ENCODE assay signal across 24 mouse cellular contexts in the genomic region with DNA sequence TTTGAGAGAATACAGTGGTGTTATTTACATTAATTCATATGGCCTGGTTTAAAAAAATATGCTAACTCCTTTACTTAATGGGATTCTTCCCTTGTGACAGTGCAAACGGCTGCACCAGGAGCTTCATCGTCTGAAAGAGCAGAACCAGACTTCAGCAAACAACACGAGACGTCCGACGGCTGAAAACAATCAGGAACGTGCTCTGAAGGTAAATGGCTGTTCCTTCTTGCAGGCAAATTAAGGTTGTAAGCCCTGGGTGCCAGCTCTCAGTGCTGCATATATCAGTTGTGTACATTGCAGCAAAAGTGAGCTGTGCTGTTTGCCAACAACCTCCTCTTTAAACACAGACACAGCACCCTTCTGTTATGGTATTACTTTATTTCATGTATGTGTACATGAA.
"Had no signal": no experiment of that assay in that cellular context is flagged by ENCODE, and none has a peak within 500 bp of the region (broad histone marks: within the 10 kb centered on the region; RNA-seq: fewer than 3 reads in every experiment).

No protein-coding gene starts in this region.

- H3K9me3 ChIP-seq: heart, embryonic 13.5 days; heart, embryonic 15.5 days; hindbrain, embryonic 15.5 days; kidney, embryonic 15.5 days; limb, embryonic 13.5 days; limb, embryonic 15.5 days had no signal

- DNase-seq: gastrocnemius, postnatal 14 days; gastrocnemius, postnatal 36 days; heart, adult 11 months; heart, adult 2 months; heart, postnatal 14 days; heart, postnatal 36 days; kidney, adult 11 months; kidney, adult 2 months; kidney, adult 9 months; kidney, postnatal 14 days; kidney, postnatal 36 days; layer of hippocampus, adult 9-11 months; layer of hippocampus, postnatal 36 days; left cerebral cortex, postnatal 4 days had no signal

- ATAC-seq: hindbrain, postnatal 0 days; intestine, embryonic 16.5 days had no signal

- H3K27ac ChIP-seq: heart, adult 2 months; heart, embryonic 13.5 days; heart, embryonic 15.5 days; hindbrain, embryonic 15.5 days; hindbrain, postnatal 0 days; kidney, embryonic 15.5 days; kidney, postnatal 0 days; limb, embryonic 13.5 days; limb, embryonic 15.5 days had no signal

- H3K4me3 ChIP-seq: heart, adult 2 months; heart, embryonic 13.5 days; heart, embryonic 15.5 days; hindbrain, embryonic 15.5 days; kidney, embryonic 15.5 days; limb, embryonic 13.5 days; limb, embryonic 15.5 days had no signal

- H3K36me3 ChIP-seq: heart, embryonic 15.5 days; hindbrain, embryonic 15.5 days; kidney, embryonic 15.5 days; limb, embryonic 15.5 days had no signal

- H3K4me2 ChIP-seq: heart, embryonic 11.5 days; heart, embryonic 13.5 days; heart, embryonic 15.5 days; hindbrain, embryonic 15.5 days; kidney, embryonic 15.5 days; limb, embryonic 13.5 days; limb, embryonic 15.5 days had no signal

- H3K9ac ChIP-seq: heart, embryonic 13.5 days; heart, embryonic 15.5 days; hindbrain, embryonic 15.5 days; kidney, embryonic 15.5 days; limb, embryonic 13.5 days; limb, embryonic 15.5 days had no signal

- H3K4me1 ChIP-seq: heart, embryonic 13.5 days; heart, embryonic 15.5 days; hindbrain, embryonic 15.5 days; kidney, embryonic 15.5 days; limb, embryonic 13.5 days; limb, embryonic 15.5 days had no signal

- H3K27me3 ChIP-seq: heart, embryonic 13.5 days; heart, embryonic 15.5 days; hindbrain, embryonic 15.5 days; kidney, embryonic 15.5 days; limb, embryonic 13.5 days; limb, embryonic 15.5 days had no signal
